Mouse (Mus musculus) adrenal gland, adult (tissue): Measurements from ENCODE around the gene Zg16.

Experiments used
- DNase-seq, 2 experiments: peaks; one replicate each; pipeline ENCODE4 v3.0.0; 2022 to 2023; ENCODE audit warnings: low spot score in 1 of 2; ENCODE audit not compliant: inconsistent age in 2 of 2

The Zg16 gene

GRCm38 (mm10) chr7:127087278-127088010, at the start of gene Zg16:
TSS of gene Zg16 (minus strand) at chr7:127087328.
- peak; percentile 45 to 73 for DNase-seq

DNA sequence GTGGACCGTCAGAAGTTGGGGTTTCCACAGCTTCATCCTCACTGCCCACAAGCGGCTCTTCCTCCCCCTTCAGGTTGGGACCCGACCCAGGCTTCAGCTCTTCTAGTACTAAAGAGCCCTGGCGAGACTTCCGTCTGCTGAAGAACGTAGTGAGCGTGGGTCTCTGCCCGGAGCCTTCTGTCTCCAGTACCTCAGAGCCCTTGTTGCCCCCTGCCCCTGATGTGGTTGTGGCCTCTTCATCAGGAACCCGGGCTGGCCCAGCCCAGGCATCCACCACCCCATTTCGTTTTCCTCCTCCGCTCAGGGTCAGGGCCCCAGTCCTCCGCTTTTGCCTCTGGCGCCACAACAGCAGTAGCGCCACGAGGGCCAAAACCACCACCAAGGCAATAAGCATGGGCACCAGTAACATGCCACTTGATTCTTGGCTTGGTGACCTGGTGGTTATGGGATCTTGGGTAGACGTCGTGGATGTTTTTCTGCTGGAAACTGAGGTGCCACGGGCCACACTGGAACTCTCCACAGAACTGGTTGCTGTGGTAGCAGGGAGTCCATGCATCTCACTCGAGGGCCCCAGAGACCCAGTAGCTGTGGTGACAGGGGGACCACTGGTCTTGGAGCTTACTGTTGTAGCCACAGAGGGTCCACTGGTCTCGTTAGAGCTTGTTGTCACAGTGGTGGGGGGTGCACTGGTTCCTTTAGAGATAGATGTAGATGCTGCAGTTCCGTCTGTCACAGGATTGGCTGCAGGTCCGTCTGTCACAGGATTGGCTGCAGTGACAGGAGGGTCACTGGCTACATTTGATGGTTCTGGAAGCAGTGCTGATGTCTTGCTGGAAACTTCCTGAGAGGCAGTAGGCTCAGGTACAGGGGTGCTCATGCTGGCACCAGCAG, 49.3 kb upstream of the Zg16 start:
- no peak for DNase-seq

DNA sequence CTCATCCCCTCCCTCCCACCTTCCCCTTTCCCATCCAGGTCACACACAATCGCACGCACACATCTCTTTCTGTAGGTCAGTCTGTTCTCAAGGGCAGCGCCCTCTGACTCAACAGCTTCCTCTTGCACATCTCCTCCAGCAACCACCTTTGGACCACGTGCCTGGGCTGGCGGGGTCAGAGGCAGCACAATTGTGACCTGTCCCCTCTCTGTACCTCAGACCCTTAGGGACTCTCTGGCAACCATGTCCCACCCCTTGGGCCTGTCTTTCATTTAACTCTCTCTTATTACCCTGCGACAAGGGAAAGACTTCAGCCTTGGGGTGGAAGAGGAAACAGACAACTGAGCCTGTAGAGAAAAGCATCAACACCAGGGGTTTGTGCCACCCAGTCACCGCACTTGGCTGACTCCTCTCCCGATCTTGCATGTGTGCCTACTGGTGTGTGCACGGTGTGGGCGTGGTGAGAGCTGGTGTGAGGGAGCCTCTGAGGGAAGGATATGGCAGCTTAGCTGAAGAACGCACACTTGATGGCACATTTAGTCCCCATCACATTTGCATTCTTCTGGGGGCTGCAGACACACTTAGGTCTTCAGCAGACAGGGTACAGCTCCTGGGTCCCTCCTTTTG, 47.8 kb upstream of the Zg16 start:
- no peak for DNase-seq

DNA sequence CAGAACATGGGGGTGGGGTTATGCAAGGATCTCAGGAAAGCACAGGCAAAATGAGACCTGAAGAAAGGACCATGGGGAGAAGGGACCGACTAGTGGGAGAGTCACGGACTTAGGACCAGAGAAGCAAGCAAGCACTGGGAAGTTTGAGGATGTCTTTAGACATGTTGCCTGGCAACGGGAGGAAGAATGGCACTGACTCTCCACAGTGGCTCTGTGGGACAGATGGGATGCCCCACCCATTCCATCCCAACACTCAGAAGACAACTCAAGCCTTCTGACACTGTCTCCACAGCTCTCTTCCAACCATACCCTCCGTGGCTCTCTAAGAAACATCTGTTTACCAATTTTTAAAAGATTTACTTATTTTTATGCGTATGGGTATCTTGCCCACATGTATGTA, 46.0 kb upstream of the Zg16 start:
- DNase-seq = no peak

- peak; percentile 35 to 72 for DNase-seq
These were observed 42.5 kb upstream of the Zg16 start for GRCm38 (mm10) chr7:127129638-127130037.

GRCm38 (mm10) chr7:127121911-127122270, 34.8 kb upstream of the Zg16 start, which contains the start of gene Qprt:
TSS of gene Qprt (minus strand) at chr7:127122226.
- no peak for DNase-seq

- DNase-seq = no peak
These were observed 34.2 kb upstream of the Zg16 start for GRCm38 (mm10) chr7:127121061-127121910.

DNA sequence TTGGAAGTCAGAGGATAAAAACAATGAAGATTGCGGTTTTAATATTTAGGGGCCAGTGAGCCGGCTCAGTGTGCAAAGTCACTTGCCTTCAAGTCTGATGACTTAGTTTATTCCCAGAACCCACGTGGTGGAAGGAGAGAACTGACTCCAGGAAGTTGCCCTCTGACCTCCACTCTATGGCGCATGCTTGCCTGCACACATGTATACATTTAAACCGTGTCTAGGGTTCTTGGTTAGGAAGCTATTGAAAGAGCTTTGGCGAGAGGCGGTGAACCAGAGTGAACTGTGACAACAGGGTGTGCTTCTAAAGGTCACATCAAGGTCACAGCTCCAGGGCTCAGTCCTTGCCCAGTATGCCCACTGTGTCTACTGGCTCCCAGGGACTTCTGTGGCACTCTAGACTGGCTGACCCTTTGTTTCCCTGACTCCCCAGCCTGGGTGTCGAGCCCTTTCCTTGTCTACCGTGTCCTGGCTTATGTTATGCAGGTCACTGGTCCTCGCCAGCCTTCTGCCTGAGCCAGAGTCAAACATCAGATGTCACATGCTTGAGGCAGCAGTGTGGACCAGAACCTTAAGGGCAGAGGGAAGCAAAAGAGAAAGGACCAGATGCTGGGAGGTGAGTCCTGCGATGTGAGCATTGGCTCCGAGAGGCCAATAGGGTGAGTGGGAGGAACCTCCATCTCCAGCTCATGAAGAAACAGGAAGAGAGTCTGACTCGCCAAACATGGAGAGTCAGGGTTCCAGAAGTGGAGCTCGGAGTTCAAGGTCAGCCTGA, 31.7 kb upstream of the Zg16 start:
- DNase-seq = peak; percentile 25 to 65

GRCm38 (mm10) chr7:127117948-127118347, 30.8 kb upstream of the Zg16 start:
- peak; percentile 55 to 77 for DNase-seq

DNA sequence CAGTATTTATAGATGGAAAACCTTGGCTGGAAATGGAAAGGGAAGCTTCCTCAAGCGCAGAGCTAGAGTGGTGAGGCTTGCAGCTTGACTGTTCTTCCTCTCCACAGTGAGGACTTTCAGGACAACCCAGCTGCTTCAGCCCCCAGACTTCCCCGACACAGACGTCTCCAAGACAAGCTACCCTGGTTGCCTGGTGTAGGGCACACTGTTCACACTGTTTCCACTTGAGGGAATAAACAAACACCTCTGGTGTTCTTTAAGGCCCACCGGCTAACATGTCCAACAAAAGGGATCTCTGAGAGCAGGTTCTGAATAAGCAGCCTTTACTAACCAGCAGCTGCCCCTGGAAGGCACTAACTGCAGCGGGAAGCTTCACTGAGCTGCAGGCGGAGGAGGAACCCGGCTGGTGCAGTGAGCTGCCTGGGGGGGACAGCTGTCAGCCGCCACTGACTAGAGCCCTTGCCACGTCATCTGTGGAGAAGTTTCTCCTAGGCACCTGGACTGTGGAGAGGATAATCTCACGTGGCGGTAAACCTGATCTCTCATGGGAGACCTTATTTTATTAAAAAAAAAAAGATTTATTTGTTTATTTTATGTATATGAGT, 29.3 kb upstream of the Zg16 start:
- no peak for DNase-seq

DNA sequence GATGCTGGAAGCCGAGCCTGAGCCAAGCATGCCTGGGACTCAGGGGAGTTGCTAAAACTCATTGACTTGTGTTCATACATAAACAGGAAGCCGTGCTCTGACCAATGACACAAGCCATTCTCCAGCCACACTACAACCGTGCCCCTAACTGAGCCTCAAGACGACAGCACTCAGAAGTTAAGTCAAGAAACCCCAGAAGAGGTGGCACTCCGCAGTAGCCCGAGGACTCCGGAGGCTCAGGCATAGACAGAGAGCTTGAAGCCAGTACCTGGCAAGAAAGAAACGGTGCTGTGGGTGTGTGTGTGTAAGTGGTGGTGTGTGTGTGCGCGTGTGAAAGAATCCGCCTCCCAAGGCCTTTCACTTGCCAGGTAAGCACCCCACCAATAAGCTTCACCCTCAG, 27.8 kb upstream of the Zg16 start:
- no peak for DNase-seq

DNA sequence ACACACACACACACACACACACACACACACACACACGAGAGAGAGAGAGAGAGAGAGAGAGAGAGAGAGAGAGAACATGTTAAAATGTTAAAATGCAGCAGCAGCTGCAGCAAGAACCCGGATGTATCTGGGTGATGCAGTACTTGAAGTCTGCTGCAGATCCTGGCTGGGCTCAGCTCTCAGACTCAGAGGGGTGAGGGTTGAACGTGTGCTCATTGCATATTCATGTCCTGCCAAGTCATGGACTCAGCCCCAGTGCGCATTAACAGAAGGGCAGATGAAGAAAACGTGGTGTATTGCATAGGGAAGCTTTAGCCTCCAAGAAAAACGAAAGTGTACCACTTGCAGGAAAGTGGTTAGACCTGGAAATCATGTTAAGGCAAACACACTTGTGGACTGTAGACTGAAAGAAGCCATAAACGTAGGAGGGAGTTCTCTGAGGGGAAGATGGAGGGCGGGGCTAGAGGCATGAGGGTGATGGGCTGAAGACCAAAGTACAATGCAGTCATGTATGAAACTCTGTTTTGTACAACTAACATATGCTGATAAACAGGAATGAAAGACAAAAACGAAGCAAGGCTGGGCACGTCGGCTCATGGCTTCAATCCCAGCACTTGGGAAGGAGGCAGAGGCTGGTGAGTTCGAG, 26.6 kb upstream of the Zg16 start:
- no peak for DNase-seq

GRCm38 (mm10) chr7:127112921-127113597, 25.9 kb upstream of the Zg16 start:
- DNase-seq = no peak

- DNase-seq = no peak
These were observed 25.2 kb upstream of the Zg16 start for GRCm38 (mm10) chr7:127112251-127112841.

DNA sequence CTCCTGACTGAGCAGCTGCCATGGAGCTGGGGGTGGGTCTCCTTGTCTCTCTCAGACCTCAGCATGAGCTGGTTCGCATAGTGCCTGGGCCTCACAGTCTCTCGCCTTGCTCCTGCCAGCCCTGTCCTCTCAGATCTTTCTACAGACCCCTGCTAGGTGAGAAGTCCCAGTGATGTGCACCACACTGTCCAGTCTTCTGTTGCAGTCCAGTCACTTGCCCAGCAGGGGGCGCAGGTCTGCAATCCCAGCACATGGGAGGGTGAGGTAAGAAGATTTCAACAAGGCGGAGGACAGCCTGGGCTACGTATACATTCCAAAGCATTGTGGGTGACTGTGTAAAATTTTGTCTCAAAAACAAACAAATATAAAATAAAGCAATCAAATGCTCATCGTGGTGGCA, 24.3 kb upstream of the Zg16 start:
- DNase-seq = peak; percentile 41 to 74

GRCm38 (mm10) chr7:127110239-127111007, 23.3 kb upstream of the Zg16 start:
- peak; percentile 60 to 89 for DNase-seq

DNA sequence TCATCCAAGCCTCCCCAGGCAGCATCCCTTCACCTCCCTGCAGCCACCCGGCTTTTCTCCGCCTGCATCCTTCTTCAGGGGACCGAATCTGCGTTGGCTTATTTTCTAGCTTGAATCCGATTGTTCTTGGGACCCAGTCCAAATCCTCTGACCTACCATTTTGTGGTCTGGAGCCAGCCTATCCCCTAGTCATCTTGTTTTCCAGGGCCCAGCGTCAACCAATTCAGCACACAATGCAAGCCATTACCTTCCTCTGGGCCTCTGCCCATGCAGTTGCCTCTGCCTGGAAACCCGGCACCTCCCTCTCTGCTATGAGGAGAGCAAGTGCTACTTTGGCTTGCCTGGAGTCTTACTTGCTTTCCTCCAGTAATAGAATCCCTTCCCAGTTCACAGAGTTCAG, 18.4 kb upstream of the Zg16 start:
- no peak for DNase-seq
